Mouse (Mus musculus) gastrocnemius, postnatal 10 days (tissue): ENCODE measurements around the gene Abcb4. TPM values are rescaled to one million over a fixed set of nuclear protein-coding genes. Genes with fewer than 3 reads are reported as not detected.
"Not testable (repeated sequence)": the region's sequence is repeated elsewhere in the genome, so short reads cannot be mapped to it uniquely, and the experiment has no call there.

Experiments
- DNase-seq: peaks from one replicate; pipeline ENCODE4 v3.0.0; 2021; ENCODE audit warnings: mixed read lengths
- total RNA-seq, 2 experiments: library from RNA; stranded (reverse); gene quantifications; 2 replicates each; pipeline ENCODE4 v1.2.3; 2021

The Abcb4 gene
- total RNA-seq, 2 experiments from 2014 or later: 11.9 to 14.7 TPM

GRCm38 (mm10) chr5:8904539-8904938, 11.0 kb downstream of the Abcb4 start:
- no peak for DNase-seq

DNA sequence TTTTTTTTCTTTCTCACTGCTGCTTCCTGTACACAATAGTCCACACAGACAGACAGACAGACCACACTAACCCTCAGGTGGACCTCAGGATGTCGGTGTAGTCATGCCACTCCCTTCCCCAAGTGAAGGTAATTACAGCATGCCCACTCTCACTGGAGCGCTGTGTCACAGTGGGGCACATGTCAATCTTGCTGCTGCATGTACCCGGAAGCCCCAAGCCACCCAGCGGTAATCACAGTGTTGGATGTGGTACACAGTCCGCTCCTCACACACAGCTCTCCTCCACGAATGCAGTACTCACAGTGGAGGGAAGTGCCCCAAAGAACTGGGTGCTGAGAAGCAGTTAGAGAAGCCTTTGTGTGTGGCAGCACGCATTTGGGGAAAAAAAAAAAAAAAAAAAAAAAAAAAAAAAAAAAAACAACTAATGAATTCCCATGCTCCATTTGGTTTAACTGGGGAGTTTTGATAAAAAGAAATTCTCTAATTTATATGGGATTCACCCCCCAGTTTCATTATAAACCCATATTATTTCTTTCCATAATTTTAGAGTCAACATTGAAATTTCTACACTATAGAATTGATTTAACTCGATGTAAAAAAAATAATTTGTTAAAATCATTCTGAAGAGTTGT, 18.2 kb downstream of the Abcb4 start:
- DNase-seq: no peak

- no peak for DNase-seq
These were observed 22.9 kb downstream of the Abcb4 start for GRCm38 (mm10) chr5:8916400-8916799.

GRCm38 (mm10) chr5:8917069-8917468, 23.6 kb downstream of the Abcb4 start:
- no peak for DNase-seq

DNA sequence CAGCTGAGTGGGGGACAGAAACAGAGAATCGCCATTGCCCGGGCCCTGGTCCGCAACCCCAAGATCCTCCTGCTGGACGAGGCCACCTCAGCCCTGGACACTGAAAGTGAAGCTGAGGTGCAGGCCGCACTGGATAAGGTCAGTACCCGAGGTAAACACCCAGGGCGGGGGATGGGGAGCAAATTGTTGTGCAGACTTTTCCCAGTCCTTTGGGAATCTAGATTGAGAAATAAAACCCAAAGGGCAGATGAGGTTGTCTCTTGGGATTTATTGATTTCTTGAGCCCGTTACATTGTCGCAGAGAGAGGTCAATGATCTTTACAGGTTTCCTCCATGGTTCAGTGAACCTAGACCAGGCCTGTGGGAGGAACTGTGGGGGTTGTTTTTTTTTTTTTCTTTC, 34.9 kb downstream of the Abcb4 start:
- no peak for DNase-seq

DNA sequence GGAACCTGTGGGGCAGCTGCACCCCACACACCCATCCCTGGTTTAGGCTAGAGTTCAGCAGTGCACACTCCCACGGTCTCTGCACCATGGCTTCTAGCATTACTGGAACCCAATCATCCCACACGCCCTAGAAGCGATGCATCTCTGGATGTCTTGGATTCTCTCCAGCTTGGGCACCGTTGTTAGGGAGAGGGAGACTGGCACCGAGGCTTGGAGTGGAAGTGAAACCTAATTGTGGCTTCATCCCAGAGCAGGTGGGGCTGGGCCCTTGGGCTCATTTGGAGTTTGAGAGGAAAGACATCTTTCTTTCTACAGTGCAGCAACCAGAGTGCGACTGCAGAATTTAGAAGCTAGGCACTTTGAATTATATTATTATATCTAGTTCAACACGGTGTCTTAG, 44.4 kb downstream of the Abcb4 start:
- no peak for DNase-seq

- DNase-seq: not testable (repeated sequence)
These were observed 47.7 kb downstream of the Abcb4 start for GRCm38 (mm10) chr5:8941266-8941665.

GRCm38 (mm10) chr5:8943836-8944235, 50.3 kb downstream of the Abcb4 start:
- DNase-seq: peak; percentile 16

DNA sequence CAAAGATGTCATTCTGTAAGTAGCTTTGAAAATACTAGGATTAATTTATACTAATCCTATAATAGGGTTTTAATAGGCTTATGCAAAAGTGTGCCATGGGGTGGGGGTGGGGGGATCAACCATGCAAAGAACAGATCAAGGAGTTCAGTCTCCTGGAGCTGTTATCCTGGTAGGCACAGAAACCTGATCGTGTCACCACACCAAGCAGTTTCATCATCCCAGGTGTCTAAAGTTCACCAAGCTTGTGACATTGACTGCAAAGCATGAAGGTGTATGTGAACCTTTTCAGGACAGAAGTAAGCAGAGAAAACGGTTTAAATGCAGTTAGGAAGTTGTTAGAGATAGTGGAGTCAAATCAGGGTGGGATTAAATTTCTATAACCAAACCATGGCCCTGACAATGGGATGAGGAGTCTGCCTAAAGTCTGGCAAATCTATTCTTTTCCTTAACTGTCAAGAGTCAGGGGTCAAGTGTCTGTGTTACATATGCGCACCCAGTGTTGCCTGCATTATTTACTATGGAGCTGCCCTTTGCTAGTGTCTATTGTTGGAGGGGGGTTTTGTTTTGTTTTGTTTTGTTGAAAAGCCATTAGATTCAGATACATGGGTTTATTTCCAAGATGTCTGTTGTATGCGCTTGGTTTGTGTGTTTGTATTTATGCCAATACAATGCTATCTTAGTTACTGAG, 54.0 kb downstream of the Abcb4 start:
- DNase-seq: no peak

- DNase-seq: no peak
These were observed 60.1 kb downstream of the Abcb4 start for GRCm38 (mm10) chr5:8953660-8954059.

DNA sequence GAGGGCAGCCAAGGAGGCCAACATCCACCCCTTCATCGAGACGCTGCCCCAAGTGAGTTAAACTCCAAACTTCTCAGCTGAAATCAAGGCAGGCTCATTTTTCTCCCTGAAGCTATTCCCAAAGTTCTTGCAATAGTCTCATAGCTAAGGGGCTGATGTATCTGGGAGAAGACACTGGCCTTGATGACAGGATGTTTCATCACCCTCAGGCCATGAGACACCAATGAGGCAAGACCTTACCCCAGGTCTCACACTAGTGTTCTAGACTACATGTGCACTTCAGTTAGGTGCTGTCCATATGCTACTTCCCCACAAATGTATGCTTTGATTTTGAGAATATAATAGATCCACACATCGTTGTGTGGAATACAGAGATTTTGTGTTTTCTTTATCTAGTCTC, 62.0 kb downstream of the Abcb4 start:
- no peak for DNase-seq

- DNase-seq: no peak
These were observed 67.0 kb downstream of the Abcb4 start for GRCm38 (mm10) chr5:8960534-8960933.

GRCm38 (mm10) chr5:8964487-8964886, 71.0 kb downstream of the Abcb4 start:
- no peak for DNase-seq

DNA sequence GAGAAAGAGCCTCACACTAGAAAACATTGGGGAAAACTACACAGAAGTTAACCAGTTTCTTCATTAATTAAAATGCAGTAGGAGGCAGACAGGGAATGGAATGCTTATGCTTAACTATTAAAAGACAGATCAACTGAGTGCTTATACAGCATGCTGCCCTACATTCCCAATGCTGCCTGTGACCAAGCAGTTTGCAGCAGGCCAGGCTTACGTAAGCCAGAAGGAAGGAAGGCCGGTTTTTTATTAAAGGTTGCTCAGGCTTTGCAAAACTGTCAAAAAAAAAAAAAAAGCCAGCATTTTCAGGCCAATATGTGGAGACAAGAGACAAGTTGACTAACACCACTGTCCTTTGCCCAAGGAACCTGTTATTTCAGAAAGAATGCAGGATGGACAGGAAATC, 77.2 kb downstream of the Abcb4 start:
- no peak for DNase-seq

DNA sequence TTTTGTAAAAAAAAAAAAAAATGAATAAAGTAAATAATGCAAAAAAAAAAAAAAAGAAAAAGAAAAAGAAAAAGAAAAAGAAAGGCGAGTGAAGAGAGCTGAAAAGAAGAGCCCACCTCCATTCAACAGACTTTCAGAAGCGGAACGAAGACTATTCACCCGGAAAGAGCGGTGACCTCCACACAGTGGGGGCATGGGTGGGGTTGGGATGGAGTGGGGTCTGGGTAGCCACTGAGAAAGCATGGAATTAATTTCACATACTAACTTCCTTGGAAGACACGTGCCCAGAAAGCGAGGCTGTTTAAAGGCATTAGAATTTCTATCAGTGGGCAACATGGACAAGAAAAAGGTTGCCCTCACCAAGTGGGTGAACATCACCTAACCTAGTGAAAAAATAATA, 78.8 kb downstream of the Abcb4 start:
- no peak for DNase-seq

DNA sequence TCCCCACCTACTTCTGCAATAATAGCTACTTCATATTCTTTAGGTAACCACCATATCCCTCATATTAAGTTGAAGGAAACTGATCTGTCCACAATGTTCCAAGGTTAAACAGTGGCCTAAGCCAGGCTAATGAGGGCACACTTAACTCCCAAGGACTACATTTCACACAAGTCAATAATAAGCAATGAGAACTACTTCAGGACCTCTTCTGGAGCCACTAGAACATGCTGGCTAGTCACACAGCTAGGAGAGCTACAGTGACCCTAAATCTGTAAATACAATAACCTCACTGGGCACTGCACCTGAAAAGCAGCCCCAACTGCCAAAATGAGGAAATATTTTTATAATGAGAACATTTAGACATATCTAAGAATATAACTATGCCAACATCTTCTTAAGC, 81.2 kb downstream of the Abcb4 start:
- no peak for DNase-seq

DNA sequence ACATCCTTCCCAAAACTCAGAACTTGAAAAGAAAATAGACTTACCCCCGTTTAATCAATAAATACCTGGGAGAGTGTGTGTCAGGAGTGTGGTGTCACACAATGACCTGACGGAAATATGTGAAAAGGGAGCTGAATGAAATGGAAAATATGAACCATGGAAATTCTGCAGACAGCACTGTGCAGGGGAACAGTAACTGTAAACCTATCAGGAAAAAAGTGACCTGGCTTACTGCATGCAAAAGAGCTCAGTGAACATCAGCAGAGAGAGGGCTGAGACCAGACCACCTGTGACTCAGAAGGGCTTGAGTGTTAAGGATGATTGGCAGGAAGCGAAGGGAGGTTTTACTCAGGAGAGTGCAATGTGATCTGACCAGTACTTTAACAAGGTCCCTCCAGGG, 92.0 kb downstream of the Abcb4 start:
- DNase-seq: no peak

DNA sequence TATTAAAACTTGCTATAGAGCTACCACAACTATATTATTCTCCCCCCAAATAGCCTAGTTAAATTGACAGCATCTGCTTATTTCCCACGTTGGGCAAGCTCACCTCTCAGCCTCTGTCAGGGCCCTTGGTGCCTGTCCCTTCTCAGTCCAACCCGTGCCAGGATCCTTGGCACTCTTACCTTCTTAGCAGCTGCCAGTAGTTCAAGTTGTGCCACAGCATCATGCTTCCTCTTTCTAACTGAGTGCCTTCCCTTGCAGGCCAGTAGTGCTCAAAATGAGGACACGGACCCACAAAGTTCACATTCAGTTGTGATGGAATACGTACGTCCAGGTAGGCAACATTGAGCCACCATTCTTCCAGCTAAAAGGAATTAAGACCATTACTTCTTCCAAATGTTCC, 94.4 kb downstream of the Abcb4 start:
- no peak for DNase-seq

- no peak for DNase-seq
These were observed 97.0 kb downstream of the Abcb4 start for GRCm38 (mm10) chr5:8990526-8990925.

- DNase-seq: no peak
These were observed 98.1 kb downstream of the Abcb4 start for GRCm38 (mm10) chr5:8991626-8992025.

GRCm38 (mm10) chr5:8995966-8996685, 102.6 kb downstream of the Abcb4 start:
- DNase-seq: no peak

GRCm38 (mm10) chr5:8996686-8997512, 103.4 kb downstream of the Abcb4 start, which contains the start of gene Crot:
Gene Crot (minus strand): TSS chr5:8997324.
- DNase-seq: peak; percentile 94

- DNase-seq: no peak
These were observed 104.0 kb downstream of the Abcb4 start for GRCm38 (mm10) chr5:8997513-8997895.
